Mouse (Mus musculus): ENCODE results near the gene Top1.

Top1 gene

GRCm38 (mm10) chr2:160740521-160741156 lies 95.0 kb downstream of the Top1 start:
- in situ Hi-C loops (cut with MboI, MseI) = no loop called here

- in situ Hi-C loops (cut with MboI, MseI) = no loop called here
Observed at GRCm38 (mm10) chr2:160741580-160741979, 95.9 kb downstream of the Top1 start.

- in situ Hi-C loops (cut with MboI, MseI) = no loop called here
Observed at GRCm38 (mm10) chr2:160742161-160742609, 96.5 kb downstream of the Top1 start.

- in situ Hi-C loops (cut with MboI, MseI) = no loop called here
Observed at GRCm38 (mm10) chr2:160744040-160744822, 98.5 kb downstream of the Top1 start.

- in situ Hi-C loops (cut with MboI, MseI) = no loop called here
Observed at GRCm38 (mm10) chr2:160744823-160745210, 99.1 kb downstream of the Top1 start.

GRCm38 (mm10) chr2:160745497-160745896 lies 99.8 kb downstream of the Top1 start:
- in situ Hi-C loops (cut with MboI, MseI) = no loop called here

GRCm38 (mm10) chr2:160746637-160747036 lies 100.9 kb downstream of the Top1 start:
- in situ Hi-C loops (cut with MboI, MseI) = no loop called here

GRCm38 (mm10) chr2:160747075-160747474 lies 101.4 kb downstream of the Top1 start:
- in situ Hi-C loops (cut with MboI, MseI) = no loop called here

- in situ Hi-C loops (cut with MboI, MseI) = no loop called here
Observed at GRCm38 (mm10) chr2:160756583-160757203, 111.0 kb downstream of the Top1 start.

- in situ Hi-C loops (cut with MboI, MseI) = no loop called here
Observed at GRCm38 (mm10) chr2:160760433-160761184, 114.9 kb downstream of the Top1 start.

- in situ Hi-C loops (cut with MboI, MseI) = no loop called here
Observed at GRCm38 (mm10) chr2:160763816-160764215, 118.1 kb downstream of the Top1 start.

GRCm38 (mm10) chr2:160764386-160764785 lies 118.7 kb downstream of the Top1 start:
- in situ Hi-C loops (cut with MboI, MseI) = no loop called here

- in situ Hi-C loops (cut with MboI, MseI) = no loop called here
Observed at GRCm38 (mm10) chr2:160765096-160765495, 119.4 kb downstream of the Top1 start.

- in situ Hi-C loops (cut with MboI, MseI) = no loop called here
Observed at GRCm38 (mm10) chr2:160766371-160766771, 120.7 kb downstream of the Top1 start.

- in situ Hi-C loops (cut with MboI, MseI) = no loop called here
Observed at GRCm38 (mm10) chr2:160767201-160767600, 121.5 kb downstream of the Top1 start.

- in situ Hi-C loops (cut with MboI, MseI) = no loop called here
Observed at GRCm38 (mm10) chr2:160768097-160768695, 122.5 kb downstream of the Top1 start.

- in situ Hi-C loops (cut with MboI, MseI) = no loop called here
Observed at GRCm38 (mm10) chr2:160768997-160769396, 123.3 kb downstream of the Top1 start.

- in situ Hi-C loops (cut with MboI, MseI) = no loop called here
Observed at GRCm38 (mm10) chr2:160770409-160770808, 124.7 kb downstream of the Top1 start.

- in situ Hi-C loops (cut with MboI, MseI) = no loop called here
Observed at GRCm38 (mm10) chr2:160770871-160771270, 125.2 kb downstream of the Top1 start.

GRCm38 (mm10) chr2:160771325-160772276 lies 125.9 kb downstream of the Top1 start:
- in situ Hi-C loops (cut with MboI, MseI) = no loop called here

All from regulatory T cell (primary cell).